Mouse (Mus musculus): ENCODE measurements at regions not wholly inside any gene's neighbourhood (a gene's known extent, or its start where the extent isn't known, plus 50 kb on each side); places are given as distances from the start of the nearest gene placed in this dataset.

DNA sequence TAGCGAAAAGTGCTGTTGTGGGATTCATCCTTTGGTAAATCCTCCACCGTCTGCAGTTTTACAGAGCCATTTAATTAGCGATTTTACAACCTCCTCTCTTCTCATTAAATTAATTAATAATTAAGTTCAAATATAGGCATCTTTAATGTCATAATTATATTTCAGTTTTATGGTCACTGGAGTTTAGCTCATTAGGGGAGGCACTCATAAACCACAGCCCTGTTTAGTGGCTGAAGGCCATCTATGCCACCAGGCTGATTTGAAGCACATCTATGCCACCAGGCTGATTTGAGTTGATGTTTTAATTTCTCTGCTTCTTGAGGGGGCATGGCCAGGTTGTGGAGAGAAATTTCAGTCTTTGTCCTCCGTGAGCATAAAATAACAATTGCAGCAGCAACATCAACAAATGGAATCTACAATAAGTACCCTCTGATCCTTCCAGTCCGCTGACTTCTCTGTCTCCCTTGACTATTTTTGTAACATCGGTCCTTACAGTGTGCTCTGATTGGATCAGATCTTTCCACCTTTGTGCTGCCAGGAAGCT lies 508.9 kb downstream of the Ofcc1 start:
- Histone ChIP-seq H3K36me3 (ENCODE audit: insufficient read depth) (no peaks in the 10 kb centered on the region), H3K27ac (ENCODE audit: low read depth, low read length) (no peak overlapping the region), H3K9me3 (ENCODE audit: low read length) (no peaks in the 10 kb centered on the region), H3K27me3 (ENCODE audit: insufficient read depth, low read length) (no peaks in the 10 kb centered on the region), H3K9ac (no peak overlapping the region), H3K4me3 (ENCODE audit: low read depth, low read length) (no peak overlapping the region), H3K4me1 (ENCODE audit: insufficient read depth) (no peaks in the 10 kb centered on the region), H3K4me2 (ENCODE audit: low read depth) (no peak overlapping the region)
- no peak for DNase-seq
- TF ChIP-seq CTCF (IDR thresholded peaks at IDR 0.05; ENCODE audit: low read depth) = no peak
- 75% methylated on average over 6 of the region's 6 CpGs for WGBS
- ATAC-seq = no peak

DNA sequence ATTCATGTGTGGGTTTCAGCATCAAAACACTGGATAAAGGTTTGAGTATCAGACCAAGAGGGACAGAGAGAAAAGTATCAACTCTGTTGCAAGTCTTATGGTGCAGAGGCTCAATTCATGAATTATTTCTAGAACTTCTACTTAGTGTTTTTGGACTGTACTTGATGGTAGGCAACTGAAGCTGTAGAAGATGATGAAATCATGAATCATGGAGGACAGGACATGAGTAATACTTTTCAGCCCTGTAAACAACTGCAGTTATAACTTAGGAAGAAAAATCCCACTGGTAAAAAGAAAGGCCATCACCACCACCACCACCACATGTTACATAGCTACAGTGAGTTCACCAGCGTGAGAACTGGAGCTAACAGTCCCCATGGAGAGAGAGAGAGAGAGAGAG lies 511.9 kb downstream of the Ofcc1 start:
- H3K4me1 ChIP-seq (ENCODE audit: insufficient read depth) = no peaks in the 10 kb centered on the region
- DNase-seq = no peak
- H3K27ac ChIP-seq (ENCODE audit: low read depth, low read length) = no peak overlapping the region
- no peak for TF ChIP-seq CTCF (IDR thresholded peaks at IDR 0.05; ENCODE audit: low read depth)
- WGBS = 94% methylated on average over 1 of the region's 1 CpGs
- no peaks in the 10 kb centered on the region for H3K9me3 ChIP-seq (ENCODE audit: low read length)
- H3K9ac ChIP-seq = no peak overlapping the region
- H3K4me3 ChIP-seq (ENCODE audit: low read depth, low read length) = no peak overlapping the region
- H3K36me3 ChIP-seq (ENCODE audit: insufficient read depth) = no peaks in the 10 kb centered on the region
- H3K27me3 ChIP-seq (ENCODE audit: insufficient read depth, low read length) = no peaks in the 10 kb centered on the region
- H3K4me2 ChIP-seq (ENCODE audit: low read depth) = no peak overlapping the region
- ATAC-seq = no peak

DNA sequence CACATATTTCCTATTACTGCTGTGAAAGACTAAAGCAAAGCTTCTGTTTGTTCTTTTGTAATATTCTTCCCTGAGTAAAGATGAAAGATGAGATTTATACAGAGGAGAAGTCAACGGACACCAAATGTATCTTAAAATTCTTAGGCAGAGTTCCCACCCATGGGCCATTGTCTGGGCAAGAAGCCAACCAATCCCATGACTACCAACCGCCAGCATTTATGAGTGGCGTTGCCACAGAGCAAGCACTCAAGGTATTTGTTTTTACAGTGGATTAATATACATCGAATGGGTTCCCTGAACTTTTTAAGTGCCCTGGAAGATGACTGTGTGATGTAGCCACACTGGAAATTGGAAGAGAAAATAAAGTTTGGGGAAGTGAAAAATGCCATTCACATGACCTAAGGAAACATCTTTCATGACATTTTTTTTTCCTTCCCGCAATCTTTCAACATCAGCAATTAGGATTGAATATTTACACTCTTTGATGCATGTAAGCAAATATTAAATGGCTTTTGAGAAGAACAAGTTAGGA lies 525.1 kb downstream of the Ofcc1 start:
- DNase-seq = no peak
- H3K4me1 ChIP-seq (ENCODE audit: insufficient read depth) = no peaks in the 10 kb centered on the region
- H3K9ac ChIP-seq = no peak overlapping the region
- WGBS = 49% methylated on average over 5 of the region's 5 CpGs
- H3K4me3 ChIP-seq (ENCODE audit: low read depth, low read length) = no peak overlapping the region
- no peaks in the 10 kb centered on the region for H3K27me3 ChIP-seq (ENCODE audit: insufficient read depth, low read length)
- no peaks in the 10 kb centered on the region for H3K9me3 ChIP-seq (ENCODE audit: low read length)
- H3K4me2 ChIP-seq (ENCODE audit: low read depth) = no peak overlapping the region
- no peak overlapping the region for H3K27ac ChIP-seq (ENCODE audit: low read depth, low read length)
- ATAC-seq = no peak
- TF ChIP-seq CTCF (IDR thresholded peaks at IDR 0.05; ENCODE audit: low read depth) = no peak
- H3K36me3 ChIP-seq (ENCODE audit: insufficient read depth) = no peaks in the 10 kb centered on the region

DNA sequence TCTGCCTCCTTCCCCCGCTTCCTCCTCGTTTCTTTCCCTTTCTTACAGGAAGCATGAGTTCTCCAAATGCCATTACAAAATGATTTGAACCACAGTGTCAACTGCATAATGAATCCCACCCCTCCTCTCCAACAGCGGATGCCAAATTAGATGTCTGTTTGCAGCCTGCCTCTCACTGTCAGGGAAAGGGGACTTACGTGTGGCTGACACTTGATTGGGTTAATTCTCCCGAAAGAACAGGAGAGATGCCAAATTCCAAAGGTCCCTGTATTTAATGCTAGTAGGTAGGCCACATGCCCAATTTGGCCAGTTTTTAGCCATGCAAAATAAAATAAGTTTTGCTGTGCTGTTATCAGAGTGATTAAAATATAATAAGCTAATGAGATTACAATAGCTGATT lies 525.9 kb downstream of the Ofcc1 start:
- Histone ChIP-seq H3K27me3 (ENCODE audit: insufficient read depth, low read length) (no peaks in the 10 kb centered on the region), H3K4me2 (ENCODE audit: low read depth) (peak overlapping the region; percentile 35), H3K4me1 (ENCODE audit: insufficient read depth) (no peaks in the 10 kb centered on the region), H3K9me3 (ENCODE audit: low read length) (no peaks in the 10 kb centered on the region), H3K27ac (ENCODE audit: low read depth, low read length) (no peak overlapping the region), H3K4me3 (ENCODE audit: low read depth, low read length) (no peak overlapping the region), H3K36me3 (ENCODE audit: insufficient read depth) (no peaks in the 10 kb centered on the region), H3K9ac (no peak overlapping the region)
- no peak for TF ChIP-seq CTCF (IDR thresholded peaks at IDR 0.05; ENCODE audit: low read depth)
- 18% methylated on average over 5 of the region's 5 CpGs for WGBS
- DNase-seq = peak; percentile 29
- ATAC-seq = no peak; the same call in 1 of the 2 replicates

DNA sequence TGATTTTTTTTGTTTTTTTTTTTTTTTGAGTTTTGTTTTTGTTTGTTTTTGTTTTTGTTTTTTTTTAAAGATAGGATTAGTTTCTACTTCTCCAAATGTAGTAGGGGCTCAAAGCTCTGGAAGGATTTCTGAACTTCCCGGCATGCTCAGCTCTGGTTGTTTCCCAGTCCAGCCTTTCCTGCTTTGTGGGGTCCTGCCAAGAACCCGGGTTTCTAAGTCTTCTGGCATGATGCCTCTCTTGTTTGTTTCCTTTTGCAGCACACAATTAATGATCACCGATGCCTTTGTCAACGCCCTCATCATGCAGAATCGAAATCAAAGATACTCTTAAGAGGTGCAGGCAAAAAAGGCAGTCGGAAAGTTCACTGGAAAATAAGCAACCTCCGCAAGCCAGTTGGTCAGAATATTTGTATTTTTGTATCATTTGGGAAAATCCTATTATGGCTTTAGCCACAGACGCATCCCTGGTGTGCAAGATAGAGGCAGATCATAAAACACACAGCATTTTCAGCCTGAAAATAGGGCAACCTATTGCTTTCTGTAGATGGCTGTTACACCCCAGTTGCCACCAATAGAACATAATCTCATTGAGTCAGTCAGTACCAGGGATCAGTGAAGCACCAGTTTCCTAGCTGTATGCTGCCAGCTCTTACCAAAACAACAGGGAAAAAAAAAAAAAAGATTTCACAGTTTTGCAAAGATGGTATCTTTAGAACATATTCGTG lies 526.6 kb downstream of the Ofcc1 start:
- H3K4me2 ChIP-seq (ENCODE audit: low read depth) = peak overlapping the region; percentile 35
- ATAC-seq (peak; percentile 79), DNase-seq (peak; percentile 21)
- H3K4me3 ChIP-seq (ENCODE audit: low read depth, low read length) = peak overlapping the region; percentile 9
- H3K27me3 ChIP-seq (ENCODE audit: insufficient read depth, low read length) = no peaks in the 10 kb centered on the region
- H3K36me3 ChIP-seq (ENCODE audit: insufficient read depth) = no peaks in the 10 kb centered on the region
- H3K4me1 ChIP-seq (ENCODE audit: insufficient read depth) = no peaks in the 10 kb centered on the region
- H3K27ac ChIP-seq (ENCODE audit: low read depth, low read length) = no peak overlapping the region
- no peak overlapping the region for H3K9ac ChIP-seq
- no peak for TF ChIP-seq CTCF (IDR thresholded peaks at IDR 0.05; ENCODE audit: low read depth)
- H3K9me3 ChIP-seq (ENCODE audit: low read length) = no peaks in the 10 kb centered on the region
- WGBS = 15% methylated on average over 9 of the region's 9 CpGs

DNA sequence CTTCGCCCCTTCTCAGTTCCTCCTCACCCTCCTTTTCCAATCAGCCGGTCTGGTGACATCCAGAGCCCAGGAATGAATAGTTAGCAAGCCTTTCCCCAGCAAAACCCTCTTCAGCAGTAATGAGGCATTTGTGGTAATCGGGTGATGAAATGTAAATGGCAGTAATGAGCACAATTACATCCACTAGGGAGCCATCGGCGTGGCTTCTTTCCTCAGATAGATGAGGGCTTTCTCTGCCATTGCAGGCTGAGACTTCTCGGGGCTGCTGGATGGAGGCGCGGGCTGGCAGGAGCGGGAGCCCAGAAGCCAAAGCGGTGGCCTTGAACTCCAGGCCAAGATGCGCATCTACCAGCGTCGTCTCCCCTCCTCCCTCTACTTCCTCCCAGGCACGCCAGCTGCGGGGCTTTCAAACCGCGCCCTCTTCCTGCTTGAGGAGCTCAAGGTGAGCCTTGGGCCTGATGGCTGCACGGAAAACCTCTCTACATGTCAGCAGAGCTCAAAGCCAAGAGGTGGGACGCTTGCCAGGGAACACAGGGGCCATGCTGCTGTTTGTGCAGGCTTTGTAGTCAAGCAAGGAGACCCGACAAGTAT lies 537.2 kb downstream of the Ofcc1 start:
- TF ChIP-seq CTCF (IDR thresholded peaks at IDR 0.05; ENCODE audit: low read depth) = 0 out of 2 replicates have a peak, but pooled peaks have one; percentile 27
- peaks cover 9% of the 10 kb centered on the region for H3K4me1 ChIP-seq (ENCODE audit: insufficient read depth)
- peak overlapping the region; percentile 41 for H3K4me3 ChIP-seq (ENCODE audit: low read depth, low read length)
- DNase-seq = peak; percentile 68
- peak overlapping the region; percentile 54 for H3K9ac ChIP-seq
- H3K27ac ChIP-seq (ENCODE audit: low read depth, low read length) = peak overlapping the region; percentile 17
- H3K4me2 ChIP-seq (ENCODE audit: low read depth) = peak overlapping the region; percentile 68
- H3K9me3 ChIP-seq (ENCODE audit: low read length) = no peaks in the 10 kb centered on the region
- no peaks in the 10 kb centered on the region for H3K36me3 ChIP-seq (ENCODE audit: insufficient read depth)
- WGBS = 6% methylated on average over 20 of the region's 20 CpGs
- ATAC-seq = peak; percentile 70
- no peaks in the 10 kb centered on the region for H3K27me3 ChIP-seq (ENCODE audit: insufficient read depth, low read length)

Data from forebrain, postnatal 0 days (tissue).